Mouse (Mus musculus) lung, postnatal 14 days (tissue): ENCODE measurements around the gene Pbx2.

Experiments
- DNase-seq: peaks from one replicate; pipeline ENCODE4 v3.0.0; 2021

Pbx2 gene

GRCm38 (mm10) chr17:34604511-34605237 lies 13.6 kb downstream of the Pbx2 start:
- DNase-seq = peak; percentile 66

- peak; percentile 98 for DNase-seq
Measured at GRCm38 (mm10) chr17:34605609-34606008, 14.5 kb downstream of the Pbx2 start.

GRCm38 (mm10) chr17:34606186-34607039 lies 15.3 kb downstream of the Pbx2 start:
- no peak for DNase-seq

- DNase-seq = no peak
Measured at GRCm38 (mm10) chr17:34607997-34608396, 16.9 kb downstream of the Pbx2 start.

- DNase-seq = no peak
Measured at GRCm38 (mm10) chr17:34611050-34611449, 20.0 kb downstream of the Pbx2 start.

- DNase-seq = no peak
Measured at GRCm38 (mm10) chr17:34613054-34613645, 22.1 kb downstream of the Pbx2 start.

- DNase-seq = no peak
Measured at GRCm38 (mm10) chr17:34613830-34614229, 22.8 kb downstream of the Pbx2 start.

- no peak for DNase-seq
Measured at GRCm38 (mm10) chr17:34615871-34616270, 24.8 kb downstream of the Pbx2 start, which contains the start of gene Egfl8. TSS of gene Egfl8 (minus strand) at chr17:34615971.

GRCm38 (mm10) chr17:34618999-34619398 lies 27.9 kb downstream of the Pbx2 start:
- peak; percentile 87 for DNase-seq

GRCm38 (mm10) chr17:34621006-34621405 lies 29.9 kb downstream of the Pbx2 start:
- DNase-seq = no peak

GRCm38 (mm10) chr17:34623161-34623560 lies 32.1 kb downstream of the Pbx2 start:
- no peak for DNase-seq

GRCm38 (mm10) chr17:34624981-34625380 lies 33.9 kb downstream of the Pbx2 start:
- DNase-seq = no peak

GRCm38 (mm10) chr17:34626062-34626772 lies 35.2 kb downstream of the Pbx2 start:
- no peak for DNase-seq

GRCm38 (mm10) chr17:34626773-34627092 lies 35.7 kb downstream of the Pbx2 start:
- no peak for DNase-seq

- DNase-seq = peak; percentile 84
Measured at GRCm38 (mm10) chr17:34627093-34627942, 36.3 kb downstream of the Pbx2 start.

- DNase-seq = peak; percentile 62
Measured at GRCm38 (mm10) chr17:34627943-34628643, 37.0 kb downstream of the Pbx2 start, which contains the start of gene Ppt2. TSS of gene Ppt2 (minus strand) at chr17:34628510.

- DNase-seq = no peak
Measured at GRCm38 (mm10) chr17:34628644-34628967, 37.5 kb downstream of the Pbx2 start.

- DNase-seq = no peak
Measured at GRCm38 (mm10) chr17:34629221-34629751, 38.2 kb downstream of the Pbx2 start, which contains the start of gene Prrt1. TSS of gene Prrt1 (plus strand) at chr17:34629533.

- no peak for DNase-seq
Measured at GRCm38 (mm10) chr17:34629796-34630603, 38.9 kb downstream of the Pbx2 start.

GRCm38 (mm10) chr17:34630761-34631301 lies 39.8 kb downstream of the Pbx2 start:
- no peak for DNase-seq
